Mouse (Mus musculus) NIH3T3 (cell line): ENCODE results near the gene Orc5.
A peak's percentile ranks its signal among the peaks of the same experiment; 100 is the strongest.
"Not testable (repeated sequence)": the region's sequence is repeated elsewhere in the genome, so short reads cannot be mapped to it uniquely, and the experiment has no call there.

Source experiments
- DNase-seq: peaks from one replicate; pipeline ENCODE4 v3.0.0-alpha.2; 2012; ENCODE audit warnings: low read depth

Orc5 gene

GRCm38 (mm10) chr5:22532571-22532970, 17.7 kb downstream of the Orc5 start:
- DNase-seq = no peak

GRCm38 (mm10) chr5:22522612-22523011, 27.6 kb downstream of the Orc5 start:
- peak; percentile 71 for DNase-seq

- no peak for DNase-seq
Measured at GRCm38 (mm10) chr5:22519708-22520107, 30.5 kb downstream of the Orc5 start.

GRCm38 (mm10) chr5:22515745-22516144, 34.5 kb downstream of the Orc5 start:
- peak; percentile 49 for DNase-seq

- not testable (repeated sequence) for DNase-seq
Measured at GRCm38 (mm10) chr5:22514231-22514630, 36.0 kb downstream of the Orc5 start.

GRCm38 (mm10) chr5:22512579-22512978, 37.6 kb downstream of the Orc5 start:
- not testable (repeated sequence) for DNase-seq

- peak; percentile 62 for DNase-seq
Measured at GRCm38 (mm10) chr5:22511824-22512223, 38.4 kb downstream of the Orc5 start.

- no peak for DNase-seq
Measured at GRCm38 (mm10) chr5:22508560-22508959, 41.7 kb downstream of the Orc5 start.

GRCm38 (mm10) chr5:22499437-22499836, 50.8 kb downstream of the Orc5 start:
- no peak for DNase-seq

GRCm38 (mm10) chr5:22491088-22491487, 59.1 kb downstream of the Orc5 start:
- DNase-seq = peak; percentile 6

GRCm38 (mm10) chr5:22489091-22489490, 61.1 kb downstream of the Orc5 start:
- DNase-seq = peak; percentile 14

- no peak for DNase-seq
Measured at GRCm38 (mm10) chr5:22486601-22487206, 63.5 kb downstream of the Orc5 start.

GRCm38 (mm10) chr5:22485764-22486163, 64.5 kb downstream of the Orc5 start:
- DNase-seq = no peak

- DNase-seq = no peak
Measured at GRCm38 (mm10) chr5:22482567-22482966, 67.7 kb downstream of the Orc5 start.

- DNase-seq = not testable (repeated sequence)
Measured at GRCm38 (mm10) chr5:22472445-22472844, 77.8 kb downstream of the Orc5 start.

GRCm38 (mm10) chr5:22471243-22471642, 79.0 kb downstream of the Orc5 start:
- DNase-seq = no peak

GRCm38 (mm10) chr5:22452871-22453661, 97.2 kb downstream of the Orc5 start:
- DNase-seq = no peak

- no peak for DNase-seq
Measured at GRCm38 (mm10) chr5:22452452-22452851, 97.8 kb downstream of the Orc5 start.

- DNase-seq = no peak
Measured at GRCm38 (mm10) chr5:22451764-22452163, 98.5 kb downstream of the Orc5 start.

- DNase-seq = no peak
Measured at GRCm38 (mm10) chr5:22449492-22449891, 100.7 kb downstream of the Orc5 start.
